Mouse (Mus musculus) lung, adult 2 months (tissue): ENCODE measurements around the gene Cacng7.

Experiments used
- CTCF ChIP-seq: fragments of 200-500 bp; IDR thresholded peaks from 2 replicates; pipeline ENCODE4 v1.5.1; 2011; ENCODE audit warnings: mild to moderate bottlenecking, low read length, control low read depth; ENCODE audit not compliant: insufficient read depth
- POLR2A ChIP-seq: fragments of 200-500 bp; IDR thresholded peaks from 2 replicates; pipeline ENCODE4 v1.6.1; 2011; ENCODE audit warnings: low read depth, mild to moderate bottlenecking, control low read depth, low read length, borderline replicate concordance; ENCODE audit errors: extremely low read depth

- TF ChIP-seq CTCF (no peak), POLR2A (peak; percentile 51; the same call in 1 of the 2 replicates)
Observed at GRCm38 (mm10) chr7:3288976-3289970, 43.5 kb upstream of the Cacng7 start, which contains the start of the genes Myadm and Prkcg.
